Mouse (Mus musculus): ENCODE results near the gene Abhd13.

DNA sequence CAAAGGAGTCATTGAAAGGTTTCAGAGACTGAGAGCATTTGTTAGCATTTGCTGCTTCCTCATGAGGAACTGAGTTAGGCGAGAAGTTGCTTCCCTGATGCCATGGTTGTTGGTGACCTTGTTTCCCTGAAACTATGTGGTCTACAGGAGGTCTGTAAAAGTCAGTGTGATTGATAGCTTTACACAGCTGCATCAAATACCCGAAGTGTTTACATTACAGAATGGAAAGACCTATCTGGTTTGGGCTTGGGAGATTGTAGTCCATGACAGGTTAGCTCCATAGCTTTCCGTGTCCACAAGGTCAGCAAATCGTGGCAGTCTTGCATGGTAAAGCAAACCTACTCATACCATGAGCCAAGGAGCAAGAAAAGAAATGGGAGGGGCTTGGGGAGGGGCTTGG is 19.2 kb upstream of the Abhd13 start:
- TF ChIP-seq TCF12 (IDR thresholded peaks at IDR 0.05; ENCODE audit: low read depth, low read length) (no peak), USF2 (IDR thresholded peaks at IDR 0.05; ENCODE audit: borderline replicate concordance in 1 of 2, insufficient read depth in 1 of 2, low read depth in 1 of 2, low read length in 2 of 2) (no peak)

Measured in MEL (cell line).